Comparison of ENCODE assay signal across 19 mouse cellular contexts in genomic region chr6:86232367-86232766, GRCm38 (mm10). TPM values are rescaled to one million over a fixed set of nuclear protein-coding genes. Genes with fewer than 3 reads are reported as not detected.
DNase-seq lines count a peak whose midpoint lies in the region; ATAC-seq and TF ChIP-seq lines count a peak whose summit lies in the region.
"Had no signal": no experiment of that assay in that cellular context is flagged by ENCODE, and none has a peak within 500 bp of the region (broad histone marks: within the 10 kb centered on the region; RNA-seq: fewer than 3 reads in every experiment).

No protein-coding gene starts in this region.

- no peaks in the 10 kb centered on the region for H3K79me2 ChIP-seq in MEL (ENCODE audit: control insufficient read depth, insufficient read depth, low read length, poor library complexity)

- no peak for TF ChIP-seq CTCF in MEL (IDR thresholded peaks at IDR 0.05 in 2 of 3, conservative IDR thresholded peaks at IDR 0.05 in 1 of 3; ENCODE audit: control insufficient read depth in 1 of 3, insufficient read depth in 1 of 3, low read depth in 2 of 3, low read length in 3 of 3, poor library complexity in 1 of 3, severe bottlenecking in 1 of 3)
- TF ChIP-seq CTCF in stomach, postnatal 0 days (IDR thresholded peaks at IDR 0.05; ENCODE audit: low read depth) = no peak

- TF ChIP-seq EP300 in MEL (IDR thresholded peaks at IDR 0.05; ENCODE audit: low read depth in 1 of 2, low read length in 2 of 2) = peak in 1 of 2 experiments; percentile 65; a peak in 2 of 4 replicates
- TF ChIP-seq EP300 in stomach, postnatal 0 days (optimal IDR thresholded peaks at IDR 0.05) = no peak

- H3K4me3 ChIP-seq in MEL (ENCODE audit: control insufficient read depth in 1 of 2, insufficient read depth in 1 of 2, low read depth in 2 of 2, low read length in 2 of 2) = no peak overlapping the region
- no peak overlapping the region for H3K4me3 ChIP-seq in stomach, postnatal 0 days (ENCODE audit: low read depth, low read length)
- no peak overlapping the region for H3K4me3 ChIP-seq in forebrain, embryonic 14.5 days (ENCODE audit: low read depth, low read length)
- H3K4me3 ChIP-seq: embryonic facial prominence, embryonic 10.5 days; embryonic facial prominence, embryonic 12.5 days; forebrain, embryonic 13.5 days had no signal

- DNase-seq in MEL (ENCODE audit: low read depth, low spot score) = no peak
- DNase-seq in stomach, postnatal 0 days (ENCODE audit: low spot score) = no peak
- no peak for DNase-seq in forebrain, embryonic 14.5 days (ENCODE audit: low spot score)
- no peak for DNase-seq in heart, postnatal 14 days
- DNase-seq: adrenal gland, adult 8-10 months; adrenal gland, postnatal 14 days; adrenal gland, postnatal 36 days; cerebellum, adult 11-12 months; cerebellum, adult 2 months; cerebellum, adult 9-10 months; cerebellum, postnatal 10 days; cerebellum, postnatal 36 days had no signal

- no peaks in the 10 kb centered on the region; a peak in 1 of 4 replicates for H3K36me3 ChIP-seq in MEL (ENCODE audit: control insufficient read depth in 1 of 2, insufficient read depth in 2 of 2, low read length in 2 of 2)
- no peaks in the 10 kb centered on the region for H3K36me3 ChIP-seq in stomach, postnatal 0 days (ENCODE audit: control insufficient read depth, insufficient read depth, low read length)
- H3K36me3 ChIP-seq in forebrain, embryonic 14.5 days (ENCODE audit: control insufficient read depth, insufficient read depth, low read length) = no peaks in the 10 kb centered on the region
- H3K36me3 ChIP-seq: embryonic facial prominence, embryonic 10.5 days; embryonic facial prominence, embryonic 12.5 days had no signal

- 0 out of 4 replicates have a peak, but pooled peaks cover 0 to 2% of the 10 kb centered on the region in 2 experiments for H3K4me1 ChIP-seq in MEL (ENCODE audit: control insufficient read depth in 1 of 2, insufficient read depth in 2 of 2, low read length in 2 of 2)
- no peaks in the 10 kb centered on the region; the same call in 1 of the 2 replicates for H3K4me1 ChIP-seq in stomach, postnatal 0 days (replicated peaks; ENCODE audit: control insufficient read depth, insufficient read depth)
- peaks cover 5% of the 10 kb centered on the region; the same call in 1 of the 2 replicates for H3K4me1 ChIP-seq in forebrain, embryonic 14.5 days (ENCODE audit: control insufficient read depth, insufficient read depth, low read length)

- ATAC-seq in common myeloid progenitor, adult 5-6 weeks (replicated peaks; ENCODE audit: low read depth, poor library complexity, severe bottlenecking) = peak; percentile 66; the same call in 1 of the 2 replicates
- no peak for ATAC-seq in stomach, postnatal 0 days (ENCODE audit: low FRiP score, low TSS enrichment)
- no peak for ATAC-seq in forebrain, embryonic 14.5 days
- ATAC-seq: activated CD4-positive, CD25-positive, alpha-beta regulatory T cell, adult 4 months; forebrain, embryonic 13.5 days; forebrain, embryonic 16.5 days; Patski had no signal

- TF ChIP-seq POLR2A in MEL (IDR thresholded peaks at IDR 0.05; ENCODE audit: control insufficient read depth in 1 of 2, insufficient read depth in 1 of 2, low read depth in 1 of 2, low read length in 2 of 2, poor library complexity in 1 of 2) = no peak

- H3K27ac ChIP-seq in MEL (ENCODE audit: control insufficient read depth, low read depth, low read length) = no peak overlapping the region
- H3K27ac ChIP-seq in stomach, postnatal 0 days (replicated peaks) = peak overlapping the region; percentile 18
- no peak overlapping the region for H3K27ac ChIP-seq in forebrain, embryonic 14.5 days (ENCODE audit: low read depth, low read length)
- H3K27ac ChIP-seq: embryonic facial prominence, embryonic 10.5 days; embryonic facial prominence, embryonic 12.5 days; forebrain, embryonic 13.5 days had no signal

- H3K27me3 ChIP-seq in MEL (ENCODE audit: control insufficient read depth in 1 of 2, insufficient read depth in 2 of 2, low read length in 2 of 2) = no peaks in the 10 kb centered on the region
- H3K27me3 ChIP-seq in stomach, postnatal 0 days (ENCODE audit: control insufficient read depth, insufficient read depth, low read length) = no peaks in the 10 kb centered on the region
- no peaks in the 10 kb centered on the region for H3K27me3 ChIP-seq in forebrain, embryonic 14.5 days (replicated peaks; ENCODE audit: control insufficient read depth, insufficient read depth, low read length)
- H3K27me3 ChIP-seq: embryonic facial prominence, embryonic 12.5 days; forebrain, embryonic 13.5 days; Patski had no signal

- no peak overlapping the region for H3K4me2 ChIP-seq in stomach, postnatal 0 days (replicated peaks; ENCODE audit: low read depth)
- no peak overlapping the region for H3K4me2 ChIP-seq in forebrain, embryonic 14.5 days (ENCODE audit: low read length)
- H3K4me2 ChIP-seq: embryonic facial prominence, embryonic 12.5 days; forebrain, embryonic 13.5 days had no signal

- no peak for TF ChIP-seq RAD21 in MEL (IDR thresholded peaks at IDR 0.05; ENCODE audit: low read depth, low read length)

- no peaks in the 10 kb centered on the region for H3K9me3 ChIP-seq in MEL (replicated peaks; ENCODE audit: insufficient read depth, low read length)
- H3K9me3 ChIP-seq in stomach, postnatal 0 days (ENCODE audit: control insufficient read depth, low read length) = no peaks in the 10 kb centered on the region
- no peaks in the 10 kb centered on the region for H3K9me3 ChIP-seq in forebrain, embryonic 14.5 days (replicated peaks; ENCODE audit: control insufficient read depth, low read length)
- H3K9me3 ChIP-seq: embryonic facial prominence, embryonic 10.5 days; embryonic facial prominence, embryonic 12.5 days; forebrain, embryonic 13.5 days had no signal

- intact Hi-C loops in heart, postnatal 14 days (cut with DNase I) = no loop called here

- WGBS in stomach, postnatal 0 days = 79% methylated on average over 5 of the region's 5 CpGs
- WGBS in forebrain, embryonic 14.5 days = 92% methylated on average over 5 of the region's 5 CpGs

- no peak overlapping the region for H3K9ac ChIP-seq in MEL (ENCODE audit: control insufficient read depth, low read depth, low read length, poor library complexity, severe bottlenecking)
- no peak overlapping the region for H3K9ac ChIP-seq in stomach, postnatal 0 days (ENCODE audit: low read length)
- H3K9ac ChIP-seq in forebrain, embryonic 14.5 days (ENCODE audit: low read length) = no peak overlapping the region
- H3K9ac ChIP-seq: embryonic facial prominence, embryonic 12.5 days; forebrain, embryonic 13.5 days had no signal

TF ChIP-seq in MEL, 35 proteins besides CTCF, POLR2A, EP300 and RAD21:
- TF ChIP-seq CHD2 (IDR thresholded peaks at IDR 0.05; ENCODE audit: low read length) = no peak
- TF ChIP-seq HCFC1 (IDR thresholded peaks at IDR 0.05; ENCODE audit: low read depth, low read length) = 0 out of 2 replicates have a peak, but pooled peaks have one; percentile 20
- TF ChIP-seq POLR2AphosphoS5 (IDR thresholded peaks at IDR 0.05; ENCODE audit: borderline replicate concordance, low read depth, low read length) = no peak
- TF ChIP-seq UBTF (IDR thresholded peaks at IDR 0.05; ENCODE audit: borderline replicate concordance, insufficient read depth, low read depth, low read length) = no peak
- no peak for TF ChIP-seq TBP (IDR thresholded peaks at IDR 0.05; ENCODE audit: low read depth, low read length)
- peak; percentile 47; the same call in 1 of the 2 replicates for TF ChIP-seq ELF1 (IDR thresholded peaks at IDR 0.05; ENCODE audit: low read depth, low read length)
- no peak for TF ChIP-seq MAX (IDR thresholded peaks at IDR 0.05; ENCODE audit: low read length)
- TF ChIP-seq E2F4 (IDR thresholded peaks at IDR 0.05; ENCODE audit: borderline replicate concordance, low read depth, low read length) = no peak
- no peak for TF ChIP-seq NRF1 (IDR thresholded peaks at IDR 0.05; ENCODE audit: insufficient read depth, low read depth, low read length, poor library complexity, severe bottlenecking)
- no peak for TF ChIP-seq ZNF384 (IDR thresholded peaks at IDR 0.05; ENCODE audit: low read depth, low read length)
- TF ChIP-seq JUND (IDR thresholded peaks at IDR 0.05; ENCODE audit: low read depth, low read length) = no peak
- no peak for TF ChIP-seq ZMIZ1 (IDR thresholded peaks at IDR 0.05; ENCODE audit: low read depth, low read length)
- TF ChIP-seq MAZ (IDR thresholded peaks at IDR 0.05; ENCODE audit: low read depth, low read length) = no peak
- TF ChIP-seq USF2 (IDR thresholded peaks at IDR 0.05; ENCODE audit: borderline replicate concordance in 1 of 2, insufficient read depth in 1 of 2, low read depth in 1 of 2, low read length in 2 of 2) = no peak
- TF ChIP-seq MYB (IDR thresholded peaks at IDR 0.05; ENCODE audit: low read depth, low read length) = peak; percentile 21; the same call in 1 of the 2 replicates
- 0 out of 2 replicates have a peak, but pooled peaks have one; percentile 16 for TF ChIP-seq TCF12 (IDR thresholded peaks at IDR 0.05; ENCODE audit: low read depth, low read length)
- no peak for TF ChIP-seq SIN3A (IDR thresholded peaks at IDR 0.05; ENCODE audit: low read length)
- TF ChIP-seq MYC (IDR thresholded peaks at IDR 0.05; ENCODE audit: low read depth, low read length) = no peak
- TF ChIP-seq TAL1 (IDR thresholded peaks at IDR 0.05; ENCODE audit: low read length) = no peak
- no peak for TF ChIP-seq RCOR1 (IDR thresholded peaks at IDR 0.05; ENCODE audit: low read depth, low read length)
TF ChIP-seq in MEL: peak in this region for 4.

RNA-seq across cellular contexts. Expression of gene Tgfa, which starts 37.3 kb away (rescaled TPM):
- 6.6 and 7.8 TPM in 2 replicates for total RNA-seq in MEL (2012; rRNA removed)
- polyA plus RNA-seq in MEL (2012; ENCODE audit: insufficient read depth in 1 of 2, insufficient read length in 2 of 2, low read depth in 1 of 2, low replicate concordance in 2 of 2, missing spikeins in 1 of 2) = 1 to 10 TPM in 1 of 2 experiments, not detected in 1; 9.1 TPM
- not detected in 2 replicates for total RNA-seq in common myeloid progenitor, adult 5-6 weeks (2017)
- polyA plus RNA-seq in stomach, postnatal 0 days (2015; fragmentation: Nextera tagmentation; extraction: Ambion mirVana) = 8.7 and 9.1 TPM in 2 replicates
- 7.5 and 12.0 TPM in 2 replicates for polyA plus RNA-seq in forebrain, embryonic 14.5 days (2014; fragmentation: Nextera tagmentation; extraction: Ambion mirVana)
- total RNA-seq in heart, postnatal 14 days (2021) = 1 to 10 TPM; 1.3 to 1.4 TPM
- polyA plus RNA-seq: activated CD4-positive, CD25-positive, alpha-beta regulatory T cell, adult 4 months had no signal
